Mouse (Mus musculus) telencephalon, adult 2 months (tissue): ENCODE measurements around the gene Pcdh19.
"Not testable (repeated sequence)": the region's sequence is repeated elsewhere in the genome, so short reads cannot be mapped to it uniquely, and the experiment has no call there.

Experiments used
- DNase-seq: peaks from one replicate; pipeline ENCODE4 v3.0.0-alpha.2; 2011; ENCODE audit warnings: low read depth, low spot score

The Pcdh19 gene

DNA sequence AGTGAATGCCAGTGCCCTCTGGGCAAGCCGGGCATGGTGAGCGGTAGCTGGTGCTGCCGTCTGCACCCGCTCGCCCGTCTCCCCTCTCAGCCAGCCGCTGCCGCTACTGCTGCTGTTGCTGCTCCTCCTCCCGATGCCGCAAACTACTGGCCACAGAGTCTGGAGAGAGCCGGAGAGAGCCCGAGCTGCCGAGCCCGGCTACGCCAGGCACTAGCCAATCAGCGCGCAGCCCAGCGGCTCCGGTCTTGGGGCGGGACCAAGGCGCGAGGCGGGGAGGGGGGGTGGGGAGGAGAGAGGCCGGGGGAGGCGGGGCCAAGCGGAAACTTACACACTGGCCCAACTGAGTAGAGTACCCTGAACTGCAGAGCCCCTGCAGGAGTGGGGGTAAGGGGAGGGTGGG lies at the start of gene Pcdh19:
Gene Pcdh19 (minus strand): TSS at position 148 of the 400 bp plus-strand sequence.
- DNase-seq = peak; percentile 58

- DNase-seq = no peak
These were observed 47.1 kb upstream of the Pcdh19 start for GRCm38 (mm10) chrX:133735871-133736270.

GRCm38 (mm10) chrX:133734984-133735383 lies 46.2 kb upstream of the Pcdh19 start:
- DNase-seq = no peak

DNA sequence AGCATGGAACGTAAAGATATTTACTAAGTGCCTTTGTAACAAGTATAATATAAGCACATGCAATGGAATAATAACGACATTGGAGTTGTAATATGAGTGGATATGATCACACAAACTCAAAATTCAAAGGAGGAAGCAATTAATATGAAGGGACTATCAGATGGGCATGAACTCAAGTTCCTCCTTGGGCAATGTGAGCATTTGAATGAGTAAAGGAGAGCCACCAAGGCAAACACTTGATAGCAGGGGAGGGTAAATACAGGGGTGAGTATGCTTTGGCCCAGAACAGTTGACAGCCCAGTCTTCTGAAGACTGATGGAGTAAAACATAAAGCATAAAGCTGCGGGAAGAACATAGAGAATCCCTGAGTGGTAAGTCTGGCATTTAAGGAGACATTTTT lies 32.7 kb upstream of the Pcdh19 start:
- DNase-seq = no peak

DNA sequence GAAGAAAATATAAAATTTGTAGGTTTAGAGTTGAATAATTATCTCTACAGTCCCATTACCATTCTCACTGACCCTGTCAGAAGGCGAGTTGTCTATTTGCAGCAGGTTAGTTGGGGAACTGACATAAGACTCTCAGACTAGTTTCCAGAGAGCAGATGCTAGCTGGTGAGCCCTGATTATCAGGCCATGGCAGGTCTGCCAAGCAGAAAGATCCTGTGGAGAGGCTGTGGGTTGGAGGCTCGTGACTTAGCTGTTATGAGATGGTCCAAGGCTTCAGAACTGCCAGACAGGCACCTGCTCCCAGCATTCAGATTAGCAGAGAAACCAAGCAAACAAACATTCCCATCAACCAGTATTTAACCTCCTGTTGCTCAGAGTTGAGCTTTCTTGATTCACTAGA lies 21.8 kb upstream of the Pcdh19 start:
- no peak for DNase-seq

- no peak for DNase-seq
These were observed 14.1 kb upstream of the Pcdh19 start for GRCm38 (mm10) chrX:133702902-133703301.

- DNase-seq = not testable (repeated sequence)
These were observed 9.1 kb upstream of the Pcdh19 start for GRCm38 (mm10) chrX:133697871-133698270.

- no peak for DNase-seq
These were observed 7.7 kb upstream of the Pcdh19 start for GRCm38 (mm10) chrX:133696461-133696860.

GRCm38 (mm10) chrX:133693037-133693760 lies 4.4 kb upstream of the Pcdh19 start:
- DNase-seq = no peak

GRCm38 (mm10) chrX:133692392-133692790 lies 3.6 kb upstream of the Pcdh19 start:
- DNase-seq = no peak

DNA sequence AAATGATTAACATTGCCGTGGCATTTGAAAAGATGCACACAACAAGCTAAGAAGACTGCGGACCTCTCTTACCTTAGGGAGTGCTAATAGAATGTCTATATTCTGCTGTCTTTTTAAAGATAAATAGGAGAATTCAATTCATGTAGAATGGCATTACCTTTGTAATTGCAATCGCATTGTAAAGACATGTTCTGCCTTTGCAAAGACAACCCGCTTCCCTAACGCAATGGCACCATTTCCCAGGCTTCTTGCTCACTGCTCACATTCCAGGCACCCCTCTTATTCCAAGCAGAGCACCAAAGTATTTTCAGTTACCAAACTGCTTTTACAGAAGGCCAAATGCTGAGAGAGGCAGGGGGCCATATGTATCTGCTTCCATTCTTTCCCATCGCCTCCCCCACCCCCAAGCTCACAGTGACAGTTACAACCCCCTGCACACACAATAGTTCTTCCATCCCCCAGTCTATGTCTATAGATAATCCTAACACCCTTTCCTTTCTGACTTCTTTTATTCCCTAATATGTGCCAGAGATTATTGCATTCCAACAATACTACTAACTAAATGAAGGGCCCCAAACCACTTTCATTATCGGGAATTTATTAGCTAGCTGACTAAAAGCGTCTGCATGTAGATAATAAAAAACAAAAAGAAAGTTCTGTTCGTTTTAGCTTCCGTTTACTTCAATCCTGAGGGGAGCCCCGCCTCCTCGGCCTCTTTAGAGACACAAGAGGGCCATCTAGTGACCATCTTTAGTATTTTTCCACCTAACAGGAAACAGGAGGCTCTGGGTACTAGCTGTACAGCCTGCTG lies 3.0 kb upstream of the Pcdh19 start:
- DNase-seq = peak; percentile 55

DNA sequence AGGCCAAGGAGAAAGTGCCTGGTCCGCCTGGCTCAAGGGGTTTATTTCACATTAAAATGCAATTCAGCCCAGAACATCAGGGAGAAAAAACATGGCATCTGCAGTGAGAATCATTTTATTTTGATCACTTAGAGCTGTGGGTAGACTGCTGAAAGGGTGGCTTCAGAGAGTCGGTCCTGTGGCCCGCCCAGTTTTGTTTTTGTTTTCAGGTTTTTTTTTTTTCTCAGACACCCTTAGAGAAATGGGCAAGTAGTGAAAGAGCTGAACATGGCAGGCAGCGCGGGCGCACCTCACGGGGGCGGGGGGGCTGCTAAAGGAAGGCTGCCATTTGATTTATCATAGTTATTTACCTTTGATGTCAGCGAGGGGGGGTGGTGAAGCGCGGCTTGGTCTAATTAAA lies 2.0 kb upstream of the Pcdh19 start:
- DNase-seq = no peak

GRCm38 (mm10) chrX:133689576-133690250 lies 926 bp upstream of the Pcdh19 start:
- DNase-seq = no peak

- no peak for DNase-seq
These were observed 631 bp downstream of the Pcdh19 start for GRCm38 (mm10) chrX:133688156-133688555.

DNA sequence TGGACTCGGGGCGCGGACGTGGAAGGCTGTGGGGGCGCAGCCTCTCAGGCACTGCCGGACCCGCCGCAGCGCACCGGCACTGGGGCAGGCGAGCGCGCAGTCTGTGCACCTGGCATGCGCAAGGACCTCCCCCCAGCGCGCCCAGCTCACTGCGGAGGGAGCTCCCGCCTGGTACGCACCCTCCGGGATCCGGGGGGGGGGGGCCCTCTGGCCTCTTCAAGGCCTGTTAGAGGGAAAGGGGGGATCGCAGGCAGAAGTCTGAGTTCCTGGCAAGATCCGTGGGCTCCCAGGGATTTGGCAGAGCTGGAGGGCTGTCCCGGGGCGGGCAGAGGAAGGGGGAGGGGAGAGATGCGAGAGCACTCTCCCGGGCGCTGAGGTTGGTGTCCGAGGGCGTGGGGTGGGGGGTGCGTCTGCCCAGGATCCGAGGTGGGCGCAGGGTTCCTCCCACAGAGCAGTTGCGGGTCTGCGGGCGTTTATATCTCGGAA lies 1.1 kb downstream of the Pcdh19 start:
- no peak for DNase-seq

GRCm38 (mm10) chrX:133686533-133687311 lies 2.1 kb downstream of the Pcdh19 start:
- no peak for DNase-seq

DNA sequence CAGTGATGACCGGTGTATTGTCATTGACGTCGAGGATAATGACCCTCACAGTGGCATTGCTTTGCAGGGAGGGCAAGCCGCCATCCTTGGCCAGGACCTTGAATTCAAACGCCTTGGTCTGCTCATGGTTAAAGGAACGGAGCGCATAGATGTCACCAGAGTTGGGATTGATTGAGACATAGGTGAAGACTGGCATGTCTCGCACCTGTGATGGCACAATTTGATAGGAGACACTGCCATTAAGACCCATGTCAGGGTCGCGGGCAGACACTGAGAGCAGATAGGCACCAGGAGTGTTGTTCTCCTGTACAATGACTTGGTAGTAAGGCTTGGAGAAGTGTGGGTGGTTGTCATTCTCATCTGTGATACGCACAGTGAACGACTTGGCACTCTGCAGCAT lies 3.2 kb downstream of the Pcdh19 start:
- no peak for DNase-seq

GRCm38 (mm10) chrX:133683961-133684360 lies 4.8 kb downstream of the Pcdh19 start:
- DNase-seq = no peak

DNA sequence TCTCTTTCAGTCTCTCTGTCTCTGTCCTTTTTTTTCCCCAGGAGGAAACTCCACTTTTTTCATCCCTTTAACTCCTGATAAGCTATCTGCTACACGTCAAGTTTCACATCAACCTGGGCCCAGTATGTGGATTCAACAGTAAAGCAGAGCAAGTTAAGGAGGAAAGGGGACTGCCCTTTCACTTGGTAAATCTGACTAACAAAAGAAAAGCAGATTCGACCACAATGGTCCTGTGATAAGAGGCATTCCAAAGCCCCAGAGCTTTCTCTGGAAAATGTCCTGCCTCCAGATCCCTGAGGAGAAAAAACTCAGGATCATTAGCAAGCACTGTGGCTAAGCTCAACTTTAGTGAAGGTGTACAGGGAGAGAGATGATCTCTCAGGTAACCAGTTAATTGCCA lies 13.7 kb downstream of the Pcdh19 start:
- DNase-seq = no peak

DNA sequence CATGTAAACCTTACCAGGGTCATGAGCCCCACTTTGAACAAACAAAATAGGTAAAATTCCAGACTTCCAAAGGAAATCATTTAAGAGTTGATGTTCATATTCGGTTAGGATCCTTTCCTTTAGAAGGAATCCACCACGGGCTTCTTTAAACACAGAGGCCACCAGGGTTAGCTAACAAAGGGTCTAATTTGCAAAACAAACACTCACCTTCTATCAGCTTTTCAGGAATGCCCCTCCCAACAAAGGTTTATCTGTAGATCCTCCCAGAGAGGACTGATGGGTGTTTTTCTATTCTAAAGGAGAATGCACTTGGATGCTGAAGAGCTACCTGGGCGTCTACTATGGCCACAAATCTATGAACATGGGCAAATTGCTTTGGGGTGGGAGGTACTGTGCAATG lies 15.0 kb downstream of the Pcdh19 start:
- DNase-seq = no peak

DNA sequence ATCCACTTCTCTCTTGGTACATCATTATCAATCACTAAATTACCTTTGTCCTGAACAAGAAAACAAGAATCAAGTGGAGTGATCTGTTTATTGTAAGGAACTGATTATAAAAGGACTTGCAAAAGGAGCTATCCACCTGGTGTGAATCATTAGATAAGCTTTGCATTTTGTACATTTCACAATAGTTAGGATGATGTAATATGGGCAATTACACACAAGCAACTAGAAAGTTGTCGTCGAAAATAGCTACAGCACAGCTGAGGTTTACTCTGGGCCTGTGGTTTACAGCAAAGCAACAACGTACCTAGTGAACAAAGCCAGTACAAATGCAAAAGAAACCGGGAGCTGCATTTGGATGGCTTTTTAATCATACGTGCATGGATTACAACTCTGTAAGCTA lies 28.7 kb downstream of the Pcdh19 start:
- DNase-seq = no peak
